Mouse (Mus musculus): Measurements from ENCODE around the gene 1700056E22Rik. TPM values are rescaled to one million over a fixed set of nuclear protein-coding genes. Genes with fewer than 3 reads are reported as not detected.

Gene 1700056E22Rik
- total RNA-seq, 2 experiments from 2014 or later: 0.75 to 0.86 TPM

Other genes with a start within 250 kb of the 1700056E22Rik start
- gene Dusp10, start 21.0 kb downstream of the 1700056E22Rik start, total RNA-seq (2021): 1 to 10 TPM; 7.4 to 8.6 TPM

All from heart, postnatal 25 days (tissue).